Mouse (Mus musculus): ENCODE measurements at regions not wholly inside any gene's neighbourhood (a gene's known extent, or its start where the extent isn't known, plus 50 kb on each side); places are given as distances from the start of the nearest gene placed in this dataset.

DNA sequence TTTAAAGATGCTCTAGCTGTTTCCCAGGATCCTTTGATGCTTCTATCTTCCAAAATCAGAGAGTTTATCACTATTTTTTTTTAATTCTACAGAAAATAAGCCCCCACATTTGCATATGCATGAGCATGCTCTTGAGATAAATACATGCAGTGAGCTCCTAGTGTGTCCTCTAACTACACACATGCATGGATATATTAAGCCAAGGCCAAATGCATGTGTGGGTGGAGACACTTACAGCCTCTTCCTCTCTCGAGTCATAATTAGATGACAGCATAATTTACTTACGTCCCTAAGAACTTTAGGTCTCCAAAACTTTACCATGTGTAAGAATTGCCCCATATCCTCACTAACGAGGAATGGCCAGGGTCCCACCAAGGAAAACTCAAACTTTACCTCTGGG lies 189.9 kb upstream of the Gcfc2 start:
- DNase-seq = no peak

DNA sequence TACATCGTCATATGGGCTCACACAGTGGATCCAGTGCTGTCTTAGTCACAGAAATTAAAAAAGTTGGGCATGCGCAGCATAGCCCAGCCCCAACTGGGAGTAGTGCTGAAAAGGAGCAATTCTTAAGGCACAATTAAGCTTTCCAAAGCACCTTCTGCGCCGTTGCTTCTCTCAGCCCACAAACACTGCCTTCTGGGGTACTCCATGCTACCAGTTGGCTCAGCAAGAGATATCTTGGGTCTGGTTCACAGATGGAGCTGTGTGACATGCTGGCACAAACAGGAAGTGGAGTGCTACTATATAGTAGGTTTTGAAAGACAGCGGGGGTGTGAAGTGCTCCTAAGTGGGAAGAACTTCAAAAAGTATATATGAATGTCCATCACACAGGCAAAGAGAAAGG lies 185.0 kb upstream of the Gcfc2 start:
- DNase-seq = peak; percentile 40

DNA sequence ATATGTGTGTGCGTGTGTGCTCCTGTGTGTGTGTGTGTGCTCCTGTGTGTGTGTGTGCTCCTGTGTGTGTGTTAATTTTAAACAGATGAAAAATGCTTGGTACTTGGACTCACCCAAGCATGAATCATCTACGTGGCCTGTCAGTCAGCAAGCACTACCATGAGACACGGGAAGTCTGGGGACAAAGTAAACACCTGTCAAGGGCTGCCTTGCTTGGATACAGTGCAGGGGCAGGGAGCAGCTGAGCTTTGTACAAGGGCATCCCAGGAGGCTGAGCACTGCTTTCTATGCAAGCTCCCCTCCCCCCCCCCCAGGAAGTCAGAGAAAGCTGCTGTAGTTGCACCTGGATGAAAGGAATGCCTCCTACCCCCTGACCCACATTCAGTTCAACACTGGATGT lies 173.8 kb upstream of the Gcfc2 start:
- no peak for DNase-seq

DNA sequence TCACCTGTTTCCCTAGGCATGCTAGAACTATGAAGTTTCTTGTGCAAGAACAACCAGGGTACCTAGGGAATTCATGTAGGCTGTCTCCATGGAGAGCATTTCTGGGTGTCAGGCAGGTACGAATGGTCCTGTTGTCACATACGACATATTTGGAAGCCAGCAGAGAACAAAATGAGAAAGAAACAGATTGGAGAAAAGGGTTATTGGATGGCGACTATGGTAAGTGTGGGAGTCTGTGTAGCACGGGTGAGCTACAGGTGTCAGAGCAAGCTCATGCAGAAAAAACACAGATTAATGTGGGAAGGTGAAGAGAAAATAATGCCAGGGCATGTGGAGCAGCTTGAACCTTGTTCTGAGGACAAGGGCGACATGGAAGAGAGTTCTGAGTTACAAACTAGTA lies 171.8 kb upstream of the Gcfc2 start:
- DNase-seq = no peak

DNA sequence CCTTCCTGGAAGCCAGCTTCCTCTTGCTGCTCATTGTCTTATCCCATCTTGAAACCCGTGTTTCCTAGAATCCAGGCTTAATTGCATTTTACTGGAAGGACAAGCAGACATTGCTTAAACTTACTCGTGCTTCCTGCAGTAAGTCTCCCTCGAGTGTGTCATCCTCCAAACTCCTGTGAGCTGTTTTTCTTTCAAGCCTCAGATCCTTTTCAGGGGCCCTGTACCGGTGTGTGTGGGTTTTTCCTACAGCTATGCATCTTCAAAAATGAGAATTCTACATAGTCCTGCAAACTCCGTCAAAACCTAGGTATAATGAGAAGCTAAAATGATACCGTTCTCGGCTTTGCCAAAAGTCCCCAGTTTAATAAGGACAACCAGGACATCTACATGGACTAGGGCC lies 167.2 kb upstream of the Gcfc2 start:
- no peak for DNase-seq

DNA sequence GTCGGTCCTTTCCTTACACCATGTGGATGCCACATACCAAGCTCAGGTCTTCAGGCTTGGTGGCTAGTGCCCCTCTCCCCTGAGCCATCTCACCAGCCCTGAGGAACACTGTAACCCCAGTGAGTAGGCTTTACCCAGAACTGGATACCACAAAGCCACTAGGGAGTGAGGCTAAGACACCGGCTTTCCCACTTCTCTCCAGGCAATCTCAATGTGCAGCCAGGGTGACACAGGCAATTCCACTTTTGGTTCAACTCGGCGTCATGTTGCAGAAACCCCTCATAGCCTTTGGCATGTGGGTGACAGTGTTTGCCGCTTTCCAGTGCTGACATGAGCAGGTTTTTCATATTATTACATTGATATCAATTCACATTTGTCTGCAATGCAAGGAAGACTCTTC lies 164.6 kb upstream of the Gcfc2 start:
- DNase-seq = no peak

DNA sequence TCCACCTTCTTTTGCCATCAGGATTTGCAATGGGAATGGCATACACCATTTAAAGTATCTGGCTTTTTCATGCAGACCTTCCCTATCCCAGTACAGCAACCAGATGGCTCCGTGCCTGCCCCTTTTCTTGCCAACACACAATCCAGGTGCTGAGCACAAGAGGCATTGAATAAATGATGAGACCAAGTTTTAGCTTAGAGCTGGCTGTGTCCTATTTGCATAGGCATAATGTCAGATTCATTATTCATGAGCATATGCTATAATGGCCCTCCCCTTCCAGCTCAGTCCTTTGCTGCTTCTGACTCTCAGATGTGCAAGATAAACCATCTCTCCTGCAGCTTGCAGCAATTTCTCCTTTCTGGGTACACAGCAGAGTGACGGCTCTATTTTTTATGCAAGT lies 163.3 kb upstream of the Gcfc2 start:
- DNase-seq = no peak

DNA sequence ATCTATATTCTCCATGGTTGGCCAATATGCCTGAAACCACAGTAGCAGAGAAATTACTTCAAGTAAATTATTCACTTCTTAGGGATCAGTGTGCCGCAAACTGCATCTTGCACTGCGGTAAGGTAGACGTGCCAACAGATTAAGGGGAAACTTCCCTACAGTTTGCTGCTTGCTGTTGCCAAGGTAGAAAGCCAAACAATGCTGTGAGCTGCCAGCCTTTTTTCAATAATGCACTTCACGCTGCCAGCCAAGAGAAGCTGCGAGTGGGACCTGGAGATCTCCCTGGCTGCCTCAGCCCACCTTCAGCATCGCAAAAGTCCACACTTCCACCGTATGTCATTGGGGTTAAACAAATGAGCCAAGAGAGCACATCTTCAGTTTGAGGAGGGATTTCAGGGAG lies 157.6 kb upstream of the Gcfc2 start:
- no peak for DNase-seq

DNA sequence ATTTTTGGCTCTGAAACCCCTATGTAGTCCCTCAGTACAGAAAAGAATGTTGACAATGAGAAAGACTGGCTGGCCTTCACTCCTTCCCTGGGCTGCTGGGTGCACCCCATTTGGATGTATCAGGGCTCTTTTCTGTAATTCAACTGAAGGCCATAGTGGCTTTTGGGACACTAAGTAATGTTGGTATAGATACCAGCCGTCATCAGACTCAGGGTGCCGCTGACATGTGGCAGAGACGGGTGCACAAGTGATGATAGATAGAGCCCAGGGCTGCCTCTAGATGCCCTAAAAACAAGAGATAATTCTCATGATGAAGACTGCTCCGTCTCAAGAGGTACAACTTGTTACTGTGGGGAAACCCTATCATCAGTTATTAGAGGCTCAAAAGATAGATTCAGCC lies 156.7 kb upstream of the Gcfc2 start:
- no peak for DNase-seq

DNA sequence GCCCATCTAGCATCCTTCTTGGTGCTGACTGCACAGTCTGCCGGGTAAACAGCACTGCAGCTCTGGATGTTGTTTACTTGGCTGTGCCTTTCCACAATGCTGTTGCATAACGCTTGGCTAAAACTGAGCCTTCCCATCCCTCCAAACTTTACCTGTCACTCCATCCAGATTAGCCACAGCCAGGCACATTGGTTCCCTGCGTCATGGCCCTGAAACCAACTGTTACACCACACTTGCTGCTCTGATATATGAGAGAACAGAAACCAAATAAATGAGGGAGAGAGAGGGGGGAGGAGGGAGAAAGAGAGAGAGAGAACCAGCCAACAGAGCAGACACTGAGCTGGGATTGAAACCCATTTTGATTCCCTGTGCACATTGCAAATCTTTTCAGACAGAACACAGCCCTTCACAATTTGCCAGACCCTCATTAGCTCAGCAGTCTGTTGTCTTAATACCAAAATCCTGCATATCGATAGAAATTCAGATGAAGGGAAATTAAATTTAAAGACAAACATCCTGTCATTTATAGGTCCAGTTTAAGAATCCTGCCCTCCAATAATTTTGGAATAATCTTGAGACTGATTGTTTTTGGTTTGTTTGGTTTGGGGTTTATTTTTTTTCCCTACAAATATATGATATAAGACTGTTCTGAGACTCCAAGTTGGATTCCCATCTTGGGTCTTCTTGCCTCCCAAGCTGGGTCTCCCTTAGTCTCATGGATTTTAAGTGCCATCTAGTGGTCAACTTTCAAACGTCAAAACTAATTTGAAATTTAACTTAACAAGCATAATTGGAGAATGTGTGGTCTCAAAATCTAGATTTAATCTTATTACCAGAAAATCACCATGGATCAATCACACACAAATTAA lies 154.6 kb upstream of the Gcfc2 start:
- no peak for DNase-seq

DNA sequence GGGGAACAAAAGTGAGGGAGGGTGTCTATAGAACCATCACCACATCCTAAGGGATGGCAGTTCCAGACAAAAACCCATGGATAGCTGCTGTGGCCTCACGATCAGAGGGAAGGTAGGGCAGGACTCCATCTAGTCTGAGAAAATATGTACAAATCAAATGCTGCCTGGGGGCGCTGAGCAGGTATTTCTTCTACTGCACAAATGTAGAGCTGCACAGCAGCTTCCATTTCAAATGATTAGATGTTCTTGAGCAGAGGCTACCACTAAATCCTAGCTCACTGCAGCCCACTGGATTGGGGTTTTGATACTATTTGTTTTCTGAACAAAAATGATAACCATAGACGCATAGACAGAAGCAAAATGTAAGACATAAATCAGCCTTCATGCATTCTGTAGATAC lies 153.2 kb upstream of the Gcfc2 start:
- no peak for DNase-seq

DNA sequence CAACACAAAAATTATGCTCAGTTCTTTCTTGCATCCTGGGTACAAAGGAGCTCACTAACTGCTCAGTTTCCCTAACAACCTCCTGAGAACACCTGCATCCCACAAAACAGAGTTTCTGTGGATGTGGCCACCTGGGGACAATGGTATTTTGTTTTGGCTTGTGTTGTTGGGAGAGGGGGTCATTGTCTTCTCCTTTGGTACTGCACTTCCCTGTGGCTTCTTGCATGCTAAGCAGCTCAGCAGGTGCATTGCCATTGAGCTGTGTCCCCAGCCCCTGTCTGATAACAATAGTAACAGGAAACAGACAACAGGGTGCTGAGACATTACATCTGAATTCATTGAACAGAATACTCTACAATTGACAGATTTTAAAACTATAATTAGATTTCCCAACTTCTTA lies 151.6 kb upstream of the Gcfc2 start:
- DNase-seq = no peak

DNA sequence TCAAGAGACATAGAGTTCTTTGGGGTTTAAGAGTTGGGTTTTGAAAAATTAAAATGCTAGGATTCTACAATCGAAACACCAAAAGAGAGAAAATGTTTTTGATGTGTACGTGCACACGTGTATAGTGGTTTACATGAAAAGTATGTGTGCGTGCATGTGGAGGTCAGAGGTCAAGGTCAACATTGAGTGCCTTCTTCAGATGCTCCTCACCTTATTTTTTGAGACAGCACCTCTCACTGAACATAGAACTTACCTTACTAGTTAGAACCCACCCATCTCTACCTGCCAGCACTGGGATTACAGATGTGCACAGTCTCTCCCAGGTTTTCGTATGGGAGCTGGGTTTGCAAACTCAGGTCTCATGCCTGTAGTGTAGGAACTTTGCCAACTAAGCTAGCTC lies 141.3 kb upstream of the Gcfc2 start:
- DNase-seq = no peak

DNA sequence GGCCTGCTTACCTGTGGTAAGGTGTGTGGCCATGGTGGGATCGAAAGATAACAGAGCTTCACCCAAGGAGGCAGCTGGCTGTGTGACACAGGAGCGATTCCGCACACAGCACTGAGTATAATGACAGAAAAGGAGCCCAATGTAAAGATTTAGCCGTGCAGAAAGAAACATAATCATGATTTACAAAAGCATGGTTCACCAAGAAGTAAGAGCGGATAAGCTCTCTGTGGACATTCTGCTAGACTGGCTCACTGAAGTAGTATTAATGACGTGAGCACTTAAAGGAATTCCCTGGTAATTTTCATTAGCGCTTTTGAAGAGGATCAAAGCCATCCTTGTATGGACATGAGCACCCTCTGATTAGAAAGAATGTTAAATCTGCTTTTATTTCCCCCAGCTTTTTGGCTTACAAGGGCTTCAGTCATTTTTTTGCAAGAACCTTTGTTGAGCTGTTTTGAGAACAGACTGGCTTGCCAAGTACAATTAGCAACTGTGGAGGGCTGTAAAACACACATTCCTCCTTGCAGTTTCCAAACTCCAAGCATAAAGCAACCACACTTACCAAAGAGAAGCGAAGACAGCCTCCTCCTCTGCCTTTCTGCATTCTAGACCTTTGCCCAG lies 140.5 kb upstream of the Gcfc2 start:
- no peak for DNase-seq

DNA sequence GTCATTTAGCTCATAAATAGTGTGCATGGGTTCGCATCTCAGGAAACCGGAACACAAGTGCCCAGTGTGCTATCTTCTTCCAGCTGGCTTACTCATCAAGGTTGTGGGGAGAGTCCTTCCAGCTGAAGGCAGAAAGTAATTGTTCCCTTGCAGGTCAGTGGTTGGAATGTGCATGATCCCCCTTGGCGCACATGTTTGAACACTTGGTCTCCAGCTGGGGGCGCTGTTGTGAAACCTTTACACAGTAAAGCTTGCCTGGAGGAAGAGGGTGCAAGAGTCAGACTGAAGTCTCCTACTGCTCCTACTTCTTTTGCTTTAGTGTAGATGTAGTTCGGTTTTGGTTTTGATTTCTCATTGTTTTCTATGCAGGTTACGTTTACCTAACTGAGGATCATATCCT lies 128.2 kb upstream of the Gcfc2 start:
- DNase-seq = no peak

DNA sequence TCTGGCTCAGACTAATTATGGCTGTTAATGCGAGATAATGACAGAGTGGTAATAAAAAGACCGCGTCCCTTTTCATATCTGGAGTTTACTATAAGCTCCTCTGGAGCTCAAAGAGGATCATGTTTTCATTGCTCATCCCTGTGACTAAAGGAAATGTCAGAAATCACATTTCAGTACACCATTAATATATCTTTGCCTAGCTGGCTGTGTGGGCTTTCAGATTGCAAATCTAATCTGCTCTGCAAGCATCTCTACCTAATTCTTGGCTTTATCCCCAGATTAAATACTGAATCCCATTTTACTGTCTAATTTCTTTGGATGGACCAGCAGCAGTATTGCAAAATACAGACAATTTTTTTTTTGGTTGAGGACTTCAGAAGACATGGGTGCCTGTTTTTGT lies 122.6 kb upstream of the Gcfc2 start:
- DNase-seq = no peak

DNA sequence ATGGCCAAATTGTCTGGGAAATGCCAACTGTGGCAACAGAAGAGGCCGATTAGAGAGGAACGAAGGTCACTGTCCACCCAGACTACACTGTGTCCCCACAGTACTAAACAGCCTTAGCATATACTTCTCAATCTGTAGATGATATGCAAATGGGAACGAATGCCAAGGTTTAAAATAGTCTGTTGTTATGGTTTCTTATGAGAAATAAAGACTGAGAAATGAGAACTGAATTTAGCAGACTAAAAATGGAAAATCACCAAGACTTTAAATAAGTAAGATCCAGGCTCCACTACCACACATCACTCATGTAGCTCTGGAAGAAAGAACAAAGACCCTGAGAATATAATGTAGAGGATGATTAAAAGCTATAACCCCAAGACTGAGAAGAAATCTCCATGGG lies 121.7 kb upstream of the Gcfc2 start:
- DNase-seq = no peak

DNA sequence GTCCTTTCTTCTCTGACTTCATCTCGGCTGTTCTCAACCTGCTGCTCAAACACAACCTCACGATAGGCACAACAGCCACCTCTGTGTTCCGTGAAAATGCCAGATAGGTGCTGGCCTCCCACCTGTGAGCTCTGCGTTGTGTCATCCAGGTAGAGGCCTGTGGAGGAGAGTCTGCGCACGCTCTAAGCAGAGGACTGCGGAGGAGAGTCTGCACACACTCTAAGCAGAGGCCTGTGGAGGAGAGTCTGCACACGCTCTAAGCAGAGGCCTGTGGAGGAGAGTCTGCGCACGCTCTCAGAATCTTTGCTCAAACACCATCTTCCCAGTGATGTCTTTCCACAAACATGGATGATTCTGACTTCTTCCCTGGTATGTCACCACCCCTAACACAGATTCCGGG lies 117.5 kb upstream of the Gcfc2 start:
- no peak for DNase-seq

DNA sequence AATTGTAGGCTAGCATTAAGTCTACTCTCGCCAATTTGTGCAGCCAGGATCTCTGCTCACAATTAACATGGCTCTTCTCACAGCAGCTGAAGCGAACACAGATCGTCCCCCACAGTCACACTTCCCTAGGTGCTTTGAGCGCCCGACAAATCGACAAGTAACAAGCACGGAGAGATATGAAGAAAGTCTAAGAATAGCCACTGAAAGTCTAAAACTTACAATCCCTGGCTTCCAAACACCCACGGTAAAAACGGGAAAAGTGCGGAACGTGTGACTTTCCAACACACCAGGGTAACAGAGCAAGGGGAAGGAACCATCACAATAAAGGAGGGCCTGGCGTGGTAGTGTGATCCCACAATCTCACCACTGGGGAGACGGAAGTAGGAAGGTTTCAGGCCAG lies 114.8 kb upstream of the Gcfc2 start:
- no peak for DNase-seq

DNA sequence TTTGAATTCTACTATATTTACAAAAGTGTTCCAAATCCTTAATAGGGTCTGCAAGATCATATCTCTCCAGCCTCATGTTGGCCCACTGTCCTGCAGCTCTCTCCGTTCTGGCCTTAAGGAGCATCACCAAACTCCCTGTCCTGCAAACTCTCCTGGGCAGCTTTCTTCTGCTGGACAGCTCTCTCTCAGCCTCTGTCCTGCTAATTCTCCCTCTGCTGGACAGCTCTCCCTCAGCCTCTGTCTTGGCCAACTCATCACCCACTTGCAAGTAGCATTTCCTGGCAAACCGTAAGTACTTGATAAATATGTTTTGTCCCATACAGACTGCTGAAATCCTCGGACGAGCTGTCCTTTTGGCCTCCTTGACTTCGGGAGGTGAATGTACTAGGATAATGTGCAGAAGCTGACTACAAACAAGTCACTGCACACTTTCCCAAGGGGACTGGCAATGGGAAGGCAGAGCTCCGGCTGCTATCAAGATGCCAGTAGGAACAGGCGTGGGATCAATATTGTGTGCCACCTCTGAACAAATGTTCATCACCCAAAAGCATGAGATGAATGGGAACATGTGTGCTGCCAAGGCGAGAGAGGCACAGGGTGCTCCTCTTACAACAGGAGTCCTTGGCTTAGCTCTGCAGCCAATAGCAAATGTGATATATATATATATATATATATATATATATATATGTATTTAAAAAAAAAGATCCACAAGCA lies 108.1 kb upstream of the Gcfc2 start:
- no peak for DNase-seq

DNA sequence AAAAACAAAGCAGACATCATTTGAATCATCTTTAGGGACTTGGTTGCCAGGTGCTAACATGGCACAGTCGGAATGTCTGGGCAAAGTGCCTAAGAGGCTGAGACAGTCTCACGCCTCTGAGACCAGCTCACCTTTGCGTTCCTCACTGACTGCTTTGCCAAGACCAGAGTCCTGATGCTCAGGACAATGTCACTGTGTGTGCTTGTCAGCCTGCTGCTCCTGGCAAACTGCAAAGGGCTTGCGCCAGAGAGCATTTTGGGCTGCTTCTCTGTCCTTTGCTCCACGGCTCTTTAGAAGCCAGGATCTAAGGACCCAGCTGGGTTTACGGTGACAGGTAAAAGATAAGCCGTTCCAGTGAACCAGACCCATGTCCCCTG lies 107.5 kb upstream of the Gcfc2 start:
- DNase-seq = no peak

DNA sequence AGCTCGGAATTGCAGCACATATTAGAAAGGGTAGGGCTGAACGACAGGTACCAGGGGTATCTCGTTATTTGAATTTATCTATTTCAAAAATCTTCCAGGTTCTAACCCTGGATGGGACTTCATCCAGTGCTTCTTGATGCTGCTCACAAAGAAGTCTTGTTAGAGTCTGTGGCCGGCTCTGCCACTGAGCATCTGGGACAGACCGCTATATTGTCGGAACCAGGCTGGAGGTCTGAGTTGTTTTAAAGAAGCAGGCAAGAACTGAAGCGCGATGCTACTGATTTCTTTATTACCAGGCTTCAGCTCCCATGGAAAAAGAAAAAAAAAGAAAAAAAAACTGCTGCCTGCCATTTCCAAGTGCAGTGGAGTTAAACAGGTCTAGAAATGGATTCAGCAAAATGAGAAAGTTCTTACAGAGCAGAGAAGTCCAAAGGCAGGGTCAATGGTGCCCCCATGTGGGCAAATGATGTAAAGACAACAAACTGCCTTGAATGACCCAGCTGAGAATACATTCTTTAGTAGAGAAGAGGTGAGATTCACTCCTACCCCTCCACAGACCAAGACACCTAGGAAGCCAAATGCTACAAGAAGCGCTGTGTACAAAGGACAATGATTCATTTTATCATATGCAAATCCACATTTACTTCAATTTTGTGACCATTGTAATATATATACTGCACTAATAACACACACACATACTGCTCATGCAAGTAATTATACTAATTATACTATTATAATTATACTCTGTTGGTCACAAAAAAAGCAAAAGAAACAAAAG lies 106.2 kb upstream of the Gcfc2 start:
- DNase-seq = peak; percentile 74

DNA sequence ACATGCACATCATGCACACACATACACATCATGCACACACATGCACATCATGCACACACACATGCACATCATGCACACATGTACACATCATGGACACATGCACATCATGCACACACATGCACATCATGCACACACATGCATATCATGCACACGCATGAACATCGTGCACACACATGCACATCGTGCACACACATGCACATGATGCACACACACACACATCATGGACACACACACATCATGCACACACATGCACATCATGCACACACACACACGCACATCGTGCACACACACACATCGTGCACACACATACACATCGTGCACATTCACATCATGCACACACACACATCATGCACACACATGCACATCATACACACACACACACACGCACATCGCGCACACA lies 104.9 kb upstream of the Gcfc2 start:
- DNase-seq = no peak

DNA sequence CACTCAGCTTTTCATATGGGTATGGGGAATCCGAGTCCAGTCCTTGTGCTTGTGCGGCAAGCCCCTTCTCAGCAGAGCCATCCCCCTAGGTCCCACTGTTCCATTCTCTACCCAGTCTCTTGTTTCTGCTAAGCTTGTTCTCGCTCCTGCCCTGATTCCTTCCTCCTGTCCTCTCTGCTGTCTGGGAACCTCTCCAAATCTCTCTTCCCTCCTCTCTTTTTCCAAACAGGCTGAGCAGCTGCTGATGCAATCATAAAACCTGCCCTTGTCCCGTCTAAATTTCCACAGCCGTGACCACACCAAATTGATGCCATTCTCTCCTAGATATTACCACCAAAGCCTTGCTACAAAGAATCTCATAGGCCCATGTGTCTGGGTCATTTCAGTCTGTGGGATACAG lies 103.4 kb upstream of the Gcfc2 start:
- no peak for DNase-seq

Measured in right cerebral cortex, postnatal 25 days (tissue).